Mouse (Mus musculus): ENCODE results near the gene Znrf2.
A peak's percentile ranks its signal among the peaks of the same experiment; 100 is the strongest.

Znrf2 gene

DNA sequence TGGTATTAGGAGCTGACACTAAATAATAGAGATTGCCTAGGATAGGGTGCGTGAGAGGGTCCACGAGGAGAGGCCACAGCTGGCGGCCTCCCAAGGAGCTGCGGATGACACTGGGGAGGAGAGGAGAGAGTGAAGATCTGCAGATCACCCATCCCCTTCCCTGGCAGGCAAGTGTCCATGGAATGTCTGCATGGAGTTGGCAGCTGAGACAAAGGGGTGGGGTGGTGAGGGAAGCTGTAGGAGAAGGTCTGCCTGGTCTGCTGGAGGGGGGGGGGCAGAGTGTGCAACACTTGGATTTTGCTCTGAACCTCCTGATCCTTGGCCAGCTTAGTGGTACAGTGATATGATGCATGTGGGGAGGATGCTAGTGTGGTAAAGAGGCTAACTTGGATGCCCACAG lies 98.3 kb downstream of the Znrf2 start:
- DNase-seq (ENCODE audit: inconsistent ontology term) = no peak

- no peak for DNase-seq (ENCODE audit: inconsistent ontology term)
Observed at GRCm38 (mm10) chr6:54916163-54916562, 99.4 kb downstream of the Znrf2 start.

GRCm38 (mm10) chr6:54916941-54917340 lies 100.2 kb downstream of the Znrf2 start:
- DNase-seq (ENCODE audit: inconsistent ontology term) = no peak

DNA sequence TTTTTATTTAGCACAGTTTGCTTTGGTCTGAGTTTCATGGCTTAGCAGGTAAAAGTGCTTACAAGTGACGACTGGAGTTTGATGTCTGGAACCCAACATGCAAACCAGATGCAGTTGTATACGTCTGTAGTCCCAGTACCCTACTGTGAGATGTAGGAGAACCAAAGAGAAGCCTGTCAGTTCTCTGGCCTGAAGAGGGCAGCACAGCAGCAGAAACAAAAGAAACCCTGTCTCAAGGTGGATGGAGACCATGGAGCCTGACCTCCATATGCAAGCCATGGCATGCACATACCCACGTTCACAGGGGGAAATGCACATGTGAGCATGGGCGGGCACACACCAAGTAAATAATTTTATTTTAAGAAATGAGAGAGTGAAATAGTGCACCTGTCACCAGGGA lies 100.8 kb downstream of the Znrf2 start:
- peak; percentile 23 for DNase-seq (ENCODE audit: inconsistent ontology term)

GRCm38 (mm10) chr6:54918521-54918920 lies 101.8 kb downstream of the Znrf2 start:
- DNase-seq (ENCODE audit: inconsistent ontology term) = no peak

DNA sequence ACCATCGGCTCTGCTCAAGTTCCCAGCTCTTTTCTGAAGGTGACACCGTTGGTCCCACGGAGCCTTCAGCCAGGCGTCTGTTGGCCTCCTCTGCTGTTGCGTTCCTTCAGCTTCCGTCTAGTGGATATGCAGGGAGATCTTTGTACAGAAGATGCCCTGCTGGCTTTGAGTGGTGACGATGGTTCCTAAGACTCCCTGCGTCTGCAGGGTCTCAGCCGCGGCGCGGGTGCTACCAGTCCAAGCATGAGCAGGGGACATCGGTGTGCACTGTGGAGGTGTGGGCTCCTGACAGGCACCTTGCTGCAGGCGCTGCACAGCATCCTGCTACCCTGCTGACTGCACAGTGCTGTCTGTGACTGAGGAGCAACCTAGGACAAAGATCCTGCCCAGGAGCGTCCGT lies 107.8 kb downstream of the Znrf2 start:
- no peak for DNase-seq (ENCODE audit: inconsistent ontology term)

GRCm38 (mm10) chr6:54925736-54926440 lies 109.2 kb downstream of the Znrf2 start:
- DNase-seq (ENCODE audit: inconsistent ontology term) = no peak

DNA sequence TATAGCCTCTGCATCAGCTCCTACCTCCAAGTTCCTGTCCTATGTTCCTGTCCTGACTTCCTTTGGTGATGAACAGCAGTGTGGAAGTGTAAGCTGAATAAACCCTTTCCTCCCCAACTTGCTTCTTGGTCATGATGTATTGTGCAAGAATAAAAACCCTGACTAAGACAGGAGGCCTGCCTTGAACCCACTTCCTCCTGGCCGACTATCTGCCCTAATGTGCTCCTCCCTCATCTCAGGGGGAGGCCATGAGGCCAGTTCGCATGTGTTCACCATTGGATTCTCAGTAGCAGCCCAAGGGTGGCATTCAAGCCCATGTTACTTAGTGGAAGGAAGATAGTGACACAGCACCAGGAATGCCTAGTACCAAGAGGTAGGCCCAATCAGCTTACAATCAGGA lies 110.2 kb downstream of the Znrf2 start:
- DNase-seq (ENCODE audit: inconsistent ontology term) = no peak

DNA sequence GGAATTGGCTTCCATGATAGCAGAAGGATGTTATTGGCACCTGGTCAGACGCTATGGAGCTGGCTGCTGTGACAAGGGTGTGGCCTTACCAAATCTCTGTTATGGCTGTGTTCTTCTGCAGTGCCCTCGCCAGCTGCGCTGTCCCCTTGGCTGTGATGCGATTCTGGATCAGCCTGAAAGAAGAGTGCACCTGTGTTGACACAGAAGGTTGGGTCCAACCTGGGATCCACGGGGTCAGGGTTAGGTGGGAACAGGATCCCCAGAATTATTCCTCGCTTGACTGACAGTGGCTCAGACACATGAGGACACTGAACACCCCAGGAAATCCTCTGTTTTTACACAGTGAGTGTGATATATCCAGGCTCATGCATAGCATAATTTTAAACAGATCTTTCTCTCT lies 111.2 kb downstream of the Znrf2 start:
- DNase-seq (ENCODE audit: inconsistent ontology term) = no peak

- no peak for DNase-seq (ENCODE audit: inconsistent ontology term)
Observed at GRCm38 (mm10) chr6:54931641-54932040, 114.9 kb downstream of the Znrf2 start.

DNA sequence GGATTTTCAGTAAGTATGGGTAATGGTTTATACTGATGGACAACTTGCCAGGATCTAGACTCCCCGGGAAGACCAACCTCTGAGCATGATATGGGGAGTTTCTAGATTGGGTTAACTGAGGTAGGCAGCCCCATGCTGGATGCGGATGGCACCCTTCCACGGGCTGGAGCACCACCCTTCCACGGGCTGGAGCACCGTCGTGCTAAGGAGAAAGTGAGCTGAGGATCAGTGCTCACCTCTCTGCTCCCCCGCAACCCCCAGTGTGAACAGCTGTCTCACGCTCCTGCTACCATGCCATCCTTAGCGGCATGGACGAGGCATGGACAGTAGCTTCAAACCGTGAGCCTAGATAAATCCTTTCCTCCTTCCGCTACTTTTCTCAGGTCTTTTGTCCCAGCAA lies 115.8 kb downstream of the Znrf2 start:
- DNase-seq (ENCODE audit: inconsistent ontology term) = no peak

GRCm38 (mm10) chr6:54933216-54933615 lies 116.5 kb downstream of the Znrf2 start:
- no peak for DNase-seq (ENCODE audit: inconsistent ontology term)

DNA sequence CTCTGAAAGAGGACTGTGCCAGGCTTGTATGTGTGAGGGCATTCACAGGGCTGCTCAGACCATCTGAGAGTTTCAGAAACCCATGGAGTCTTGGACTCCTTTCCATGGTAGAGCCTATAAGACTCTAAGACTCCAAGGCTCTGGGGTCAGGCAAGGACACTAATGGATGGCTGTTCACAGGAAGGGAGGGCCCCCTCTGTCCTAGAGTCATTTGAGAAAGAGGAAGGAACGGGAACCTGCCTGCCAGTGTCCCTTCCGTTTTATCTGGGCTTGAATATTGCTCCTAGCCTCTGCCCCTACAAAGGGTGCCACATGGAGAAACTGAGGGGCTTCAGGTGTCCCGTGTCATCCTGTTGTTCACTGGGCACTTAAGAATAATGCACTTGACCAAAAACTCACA lies 117.2 kb downstream of the Znrf2 start:
- no peak for DNase-seq (ENCODE audit: inconsistent ontology term)

GRCm38 (mm10) chr6:54934313-54934712 lies 117.6 kb downstream of the Znrf2 start:
- no peak for DNase-seq (ENCODE audit: inconsistent ontology term)

- no peak for DNase-seq (ENCODE audit: inconsistent ontology term)
Observed at GRCm38 (mm10) chr6:54934930-54935329, 118.2 kb downstream of the Znrf2 start.

- no peak for DNase-seq (ENCODE audit: inconsistent ontology term)
Observed at GRCm38 (mm10) chr6:54936496-54936895, 119.8 kb downstream of the Znrf2 start.

GRCm38 (mm10) chr6:54939631-54940030 lies 122.9 kb downstream of the Znrf2 start:
- DNase-seq (ENCODE audit: inconsistent ontology term) = no peak

- DNase-seq (ENCODE audit: inconsistent ontology term) = no peak
Observed at GRCm38 (mm10) chr6:54940126-54940525, 123.4 kb downstream of the Znrf2 start.

DNA sequence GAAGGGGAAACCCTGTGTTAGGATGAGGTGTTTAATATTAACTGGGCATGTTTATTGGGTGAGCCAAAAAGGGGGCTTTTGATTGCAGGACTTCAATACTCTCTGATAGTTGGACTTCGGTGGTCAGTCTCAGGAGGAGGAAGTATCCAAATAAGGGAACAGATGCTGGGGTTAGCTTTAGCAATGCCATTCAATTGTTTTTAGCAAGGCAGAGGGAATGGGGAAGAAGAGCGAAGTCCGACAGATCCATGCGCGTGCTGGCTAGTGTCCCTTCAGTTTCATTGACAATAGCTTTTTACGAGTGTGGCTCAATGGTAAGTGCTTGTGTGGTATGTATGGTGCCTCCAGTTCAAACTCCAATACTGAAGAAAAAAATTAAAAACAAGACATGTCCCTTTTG lies 124.4 kb downstream of the Znrf2 start:
- DNase-seq (ENCODE audit: inconsistent ontology term) = no peak
